Mouse (Mus musculus) stomach, embryonic 16.5 days (tissue): ENCODE data around the gene Itk. TPM values are rescaled to one million over a fixed set of nuclear protein-coding genes. Genes with fewer than 3 reads are reported as not detected.
A peak's percentile ranks its signal among the peaks of the same experiment; 100 is the strongest.
"Not testable (repeated sequence)": the region's sequence is repeated elsewhere in the genome, so short reads cannot be mapped to it uniquely, and the experiment has no call there.

Source experiments
- ATAC-seq: fragments of 200-750 bp; cut with Nextera tagmentation; 2 replicates; pipeline ENCODE4 v1.8.0; 2017; ENCODE audit warnings: moderate number of reproducible peaks, moderate TSS enrichment; ENCODE audit not compliant: insufficient read depth, low FRiP score
- H3K27ac ChIP-seq: fragments of 300-500 bp; sonication (generic); 2 replicates; pipeline ENCODE4 v1.5.1; 2014; ENCODE audit warnings: low read length
- H3K27me3 ChIP-seq: fragments of 300-500 bp; sonication (generic); 2 replicates; pipeline ENCODE4 v1.6.1; 2014; ENCODE audit warnings: low read length, control low read depth, mixed read lengths; ENCODE audit not compliant: control insufficient read depth, insufficient read depth
- H3K36me3 ChIP-seq: fragments of 300-500 bp; sonication (generic); 2 replicates; pipeline ENCODE4 v1.6.1; 2014; ENCODE audit warnings: low read length; ENCODE audit not compliant: control insufficient read depth, insufficient read depth
- H3K4me1 ChIP-seq: fragments of 300-500 bp; sonication (generic); 2 replicates; pipeline ENCODE4 v1.6.1; 2014; ENCODE audit warnings: low read length, control low read depth, mixed read lengths; ENCODE audit not compliant: control insufficient read depth, insufficient read depth
- H3K4me2 ChIP-seq: fragments of 300-500 bp; sonication (generic); 2 replicates; pipeline ENCODE4 v1.6.1; 2014; ENCODE audit warnings: low read depth, low read length, mixed read lengths
- H3K4me3 ChIP-seq: fragments of 300-500 bp; sonication (generic); replicated peaks from 2 replicates; pipeline ENCODE4 v1.5.1; 2014; ENCODE audit warnings: mild to moderate bottlenecking, low read length
- H3K9ac ChIP-seq: fragments of 300-500 bp; sonication (generic); 2 replicates; pipeline ENCODE4 v1.6.1; 2014; ENCODE audit warnings: low read length
- H3K9me3 ChIP-seq: fragments of 300-500 bp; sonication (generic); replicated peaks from 2 replicates; pipeline ENCODE4 v1.6.1; 2016; ENCODE audit warnings: low read length, control low read depth; ENCODE audit not compliant: control insufficient read depth
- WGBS: fragments of 180-500 bp; shearing (Covaris S2); extraction: QIAGEN DNeasy Blood & Tissue Kit; methylation state at CpG from one replicate; pipeline ENCODE4 v1.1.7; 2014; 5-methylcytosine and 5-hydroxymethylcytosine counted together
- polyA plus RNA-seq: library from polyadenylated mRNA; unstranded; fragments of >200 nt; fragmentation: Nextera tagmentation; extraction: Ambion mirVana; gene quantifications from 2 replicates; pipeline ENCODE4 v1.2.1, GENCODE M21; 2015

Itk gene
- polyA plus RNA-seq = 0.32 and 0.49 TPM in 2 replicates

DNA sequence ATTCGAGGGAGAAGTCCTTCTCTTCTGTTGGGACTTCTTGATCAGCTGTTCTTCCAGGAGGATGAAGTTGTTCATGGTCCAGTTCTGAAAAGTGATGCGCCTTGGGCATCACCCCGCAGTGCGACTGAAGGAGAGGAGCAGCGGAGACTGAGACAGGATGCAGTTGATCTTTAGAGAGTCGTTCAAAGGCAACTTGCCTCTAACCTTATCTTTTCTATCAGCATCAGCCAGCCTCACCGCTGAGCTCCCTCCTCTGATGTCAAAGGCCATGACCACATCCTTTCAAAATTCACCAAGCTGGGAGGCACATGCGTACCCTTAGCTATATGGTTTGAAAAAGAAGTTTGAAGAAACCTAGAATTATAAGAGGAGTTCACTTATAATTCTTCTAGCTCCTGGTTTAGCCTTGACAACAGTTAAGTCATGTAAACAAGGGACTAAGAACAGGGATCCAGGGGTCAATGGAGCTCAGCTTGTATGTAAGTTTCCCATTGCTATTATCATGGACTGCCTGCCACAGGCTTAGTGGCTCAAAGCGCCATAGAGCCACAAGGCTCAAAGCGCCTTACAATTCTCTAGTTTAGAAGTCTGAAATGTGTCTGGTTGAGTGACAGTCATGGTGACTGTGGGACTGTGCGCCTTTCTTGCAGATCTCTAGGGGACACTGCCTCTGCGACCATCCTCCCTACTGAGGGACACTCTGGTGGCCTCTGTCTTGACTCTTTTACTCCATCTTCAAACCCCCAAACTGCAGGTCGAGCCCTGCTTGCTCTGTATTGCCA is at the start of gene Itk:
TSS of gene Itk (minus strand) at position 180 of the 782 bp plus-strand sequence.
- Histone ChIP-seq H3K4me1 (no peaks in the 10 kb centered on the region), H3K4me2 (no peak within 1 kb of the TSS), H3K9ac (no peak within 1 kb of the TSS), H3K9me3 (no peaks in the 10 kb centered on the region), H3K27ac (no peak within 1 kb of the TSS), H3K4me3 (no peak within 1 kb of the TSS), H3K27me3 (no peaks in the 10 kb centered on the region), H3K36me3 (no peaks in the 10 kb centered on the region)
- WGBS = 77% methylated on average over 13 of the region's 13 CpGs
- ATAC-seq = no peak

DNA sequence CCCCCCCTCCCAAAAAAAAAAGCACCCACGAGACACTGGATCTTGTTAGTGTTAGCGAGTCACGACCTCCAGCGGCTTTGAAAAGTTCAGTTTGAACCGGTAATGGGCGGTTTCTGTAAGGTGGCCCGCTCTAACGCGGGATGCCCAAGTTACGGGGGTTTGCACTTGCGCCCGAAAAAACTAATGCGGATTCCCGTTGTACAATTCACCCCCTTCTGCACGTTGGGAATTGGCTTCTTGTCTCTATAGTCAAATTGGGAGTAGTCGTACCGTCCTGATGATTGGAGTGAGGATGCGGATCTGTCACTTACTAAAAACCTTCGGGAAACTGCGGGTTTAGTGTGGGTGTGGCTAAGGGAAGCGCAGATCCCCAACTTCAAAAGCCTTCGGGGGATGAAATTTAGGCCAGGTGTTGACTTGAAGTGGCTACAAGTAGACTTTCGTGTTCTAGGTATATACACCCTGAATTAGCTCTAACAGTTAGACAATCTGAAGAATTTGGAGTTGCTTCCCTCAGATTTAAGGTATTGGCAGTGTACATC is 48.2 kb upstream of the Itk start:
- H3K9me3 ChIP-seq = no peaks in the 10 kb centered on the region
- H3K36me3 ChIP-seq = peaks cover 4% of the 10 kb centered on the region
- H3K9ac ChIP-seq = peak overlapping the region; percentile 98
- H3K4me3 ChIP-seq = peak overlapping the region; percentile 98
- peak overlapping the region; percentile 96; the same call in 1 of the 2 replicates for H3K27ac ChIP-seq
- H3K4me2 ChIP-seq = peak overlapping the region; percentile 90
- no peak for ATAC-seq
- H3K27me3 ChIP-seq = no peaks in the 10 kb centered on the region
- WGBS = 1% methylated on average over 23 of the region's 23 CpGs
- H3K4me1 ChIP-seq = peaks cover 3% of the 10 kb centered on the region; the same call in 1 of the 2 replicates

DNA sequence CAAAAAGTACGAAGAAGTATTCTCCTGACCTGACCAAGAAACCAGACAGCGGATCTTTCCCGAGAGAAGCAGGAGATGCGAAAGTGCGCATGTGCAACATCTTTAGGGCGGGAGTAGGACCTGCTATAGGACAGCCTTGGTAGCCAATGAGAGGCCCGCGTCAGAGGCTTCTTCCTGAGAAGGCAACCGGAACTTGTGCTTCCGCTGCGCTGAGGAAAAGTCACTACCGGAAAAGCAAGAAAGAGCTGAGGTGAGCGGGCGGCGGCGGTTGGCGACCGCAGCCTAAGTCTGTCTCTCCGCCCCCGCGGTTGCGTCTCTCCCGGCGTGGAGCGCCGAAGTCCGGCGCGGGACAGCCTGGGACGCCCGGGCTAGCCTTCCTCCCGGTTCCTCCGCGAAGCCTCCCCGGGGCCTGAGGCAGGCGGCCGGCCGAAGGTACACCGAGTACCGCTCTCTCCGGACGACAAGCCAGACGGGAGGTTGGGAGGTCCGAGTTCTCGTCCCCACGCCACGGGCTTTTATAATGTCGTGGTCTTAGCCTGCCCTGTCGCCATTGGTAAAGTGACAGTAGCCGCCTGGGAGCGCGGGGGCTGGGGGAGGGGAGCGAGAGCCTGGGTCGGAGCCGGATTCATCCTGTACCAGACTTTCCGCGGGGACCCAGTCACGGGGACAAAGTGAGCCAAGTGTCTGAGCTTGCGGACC is 47.6 kb upstream of the Itk start, which contains the start of gene Med7:
TSS of gene Med7 (plus strand) at position 166 of the 699 bp plus-strand sequence.
- peak; percentile 99 for ATAC-seq
- under 1% methylated on average over 59 of the region's 59 CpGs for WGBS
- Histone ChIP-seq H3K4me1 (peaks cover 3% of the 10 kb centered on the region; the same call in 1 of the 2 replicates), H3K27me3 (no peaks in the 10 kb centered on the region), H3K9me3 (no peaks in the 10 kb centered on the region), H3K4me2 (peak within 1 kb of the TSS; percentile 90), H3K27ac (peak within 1 kb of the TSS; percentile 96), H3K36me3 (peaks cover 4% of the 10 kb centered on the region), H3K4me3 (peak within 1 kb of the TSS; percentile 98), H3K9ac (peak within 1 kb of the TSS; percentile 98)

DNA sequence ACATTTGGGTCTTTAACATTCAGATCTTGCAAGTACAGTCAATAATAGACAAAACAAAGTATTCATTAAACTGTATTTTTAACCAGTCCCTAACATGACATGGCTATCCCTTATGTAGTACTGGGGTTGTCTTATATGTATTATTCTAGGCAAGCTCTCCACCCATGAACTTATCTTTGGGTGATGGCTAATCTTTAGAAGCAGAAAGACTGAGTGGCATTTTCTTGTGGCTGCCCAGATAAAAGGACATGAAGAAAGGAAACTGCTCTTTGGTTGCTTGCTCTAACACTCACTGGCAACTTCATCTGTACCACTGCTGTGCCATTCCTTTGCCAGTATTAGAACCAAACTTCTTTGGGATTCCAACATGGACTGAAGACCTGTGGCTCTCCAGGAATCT is 46.0 kb upstream of the Itk start:
- no peak overlapping the region for H3K27ac ChIP-seq
- no peak overlapping the region for H3K4me3 ChIP-seq
- H3K36me3 ChIP-seq = no peaks in the 10 kb centered on the region
- H3K4me1 ChIP-seq = peaks cover 3% of the 10 kb centered on the region; the same call in 1 of the 2 replicates
- H3K9ac ChIP-seq = no peak overlapping the region
- no peak for ATAC-seq
- H3K9me3 ChIP-seq = no peaks in the 10 kb centered on the region
- no peaks in the 10 kb centered on the region for H3K27me3 ChIP-seq
- no peak overlapping the region for H3K4me2 ChIP-seq

DNA sequence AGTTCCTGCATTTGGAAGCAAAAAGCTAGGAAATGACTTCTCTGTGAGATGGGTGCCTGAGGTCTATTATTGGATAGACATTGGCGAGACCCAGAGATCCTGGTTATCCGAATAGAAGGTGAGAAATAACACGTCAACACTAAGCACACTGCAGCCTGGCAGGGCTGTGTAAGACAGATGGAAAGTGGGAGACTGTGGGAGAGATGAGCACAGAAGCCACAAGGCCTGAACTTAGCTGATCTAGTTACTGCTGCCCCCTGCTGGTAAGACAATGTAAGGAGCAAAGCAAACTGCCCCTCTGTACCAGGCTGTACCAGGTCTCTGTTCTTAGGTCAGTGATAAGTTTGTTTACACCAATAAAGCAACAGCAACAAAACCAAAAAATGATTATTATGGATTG is 41.8 kb upstream of the Itk start:
- Histone ChIP-seq H3K9me3 (no peaks in the 10 kb centered on the region), H3K9ac (no peak overlapping the region), H3K4me1 (no peaks in the 10 kb centered on the region), H3K4me2 (no peak overlapping the region), H3K27me3 (no peaks in the 10 kb centered on the region), H3K27ac (no peak overlapping the region), H3K4me3 (no peak overlapping the region), H3K36me3 (no peaks in the 10 kb centered on the region)
- WGBS = 22% methylated on average over 3 of the region's 3 CpGs
- ATAC-seq = peak; percentile 47; the same call in 1 of the 2 replicates

DNA sequence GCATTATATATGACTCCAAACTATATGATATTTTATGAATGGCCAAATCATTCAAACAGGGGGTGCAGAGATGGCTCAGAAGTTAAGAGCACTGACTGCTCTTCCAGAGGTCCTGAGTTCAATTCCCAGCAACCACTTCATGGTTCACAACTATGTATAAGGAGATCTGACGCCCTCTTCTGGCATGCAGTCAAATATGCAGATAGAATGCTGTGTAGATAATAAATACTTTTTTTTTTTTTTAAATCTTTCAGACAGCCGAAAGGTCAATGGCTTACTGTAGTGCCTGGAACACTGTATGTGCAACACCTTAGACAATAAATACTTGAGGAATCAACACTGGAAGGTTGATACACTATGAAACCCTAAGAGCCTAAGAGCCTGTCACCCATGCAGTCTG is 40.8 kb upstream of the Itk start:
- no peak overlapping the region for H3K4me2 ChIP-seq
- H3K4me3 ChIP-seq = no peak overlapping the region
- 83% methylated on average over 2 of the region's 2 CpGs for WGBS
- no peaks in the 10 kb centered on the region for H3K36me3 ChIP-seq
- H3K9me3 ChIP-seq = no peaks in the 10 kb centered on the region
- no peak overlapping the region for H3K9ac ChIP-seq
- no peaks in the 10 kb centered on the region for H3K4me1 ChIP-seq
- H3K27me3 ChIP-seq = no peaks in the 10 kb centered on the region
- ATAC-seq = no peak
- no peak overlapping the region for H3K27ac ChIP-seq

DNA sequence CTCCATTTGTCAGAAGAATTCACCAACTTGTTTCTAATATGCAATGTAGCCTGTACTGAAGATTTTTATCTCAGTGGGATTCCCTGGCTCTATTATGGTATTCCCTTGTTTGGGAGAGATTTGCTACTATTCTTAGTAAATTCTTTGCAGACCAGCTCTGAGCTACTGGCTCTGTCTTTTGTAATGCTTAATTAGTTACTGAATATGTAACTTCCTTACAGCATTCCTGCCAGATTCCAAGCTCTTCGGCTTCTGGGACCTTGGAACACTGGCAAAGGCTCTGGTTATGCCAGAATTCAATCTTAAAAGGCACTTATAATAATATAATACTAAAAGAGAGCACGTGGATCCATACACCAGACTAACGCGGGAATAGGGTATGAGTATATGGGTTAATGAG is 38.8 kb upstream of the Itk start:
- H3K4me1 ChIP-seq, H3K9me3 ChIP-seq: not testable (repeated sequence)

DNA sequence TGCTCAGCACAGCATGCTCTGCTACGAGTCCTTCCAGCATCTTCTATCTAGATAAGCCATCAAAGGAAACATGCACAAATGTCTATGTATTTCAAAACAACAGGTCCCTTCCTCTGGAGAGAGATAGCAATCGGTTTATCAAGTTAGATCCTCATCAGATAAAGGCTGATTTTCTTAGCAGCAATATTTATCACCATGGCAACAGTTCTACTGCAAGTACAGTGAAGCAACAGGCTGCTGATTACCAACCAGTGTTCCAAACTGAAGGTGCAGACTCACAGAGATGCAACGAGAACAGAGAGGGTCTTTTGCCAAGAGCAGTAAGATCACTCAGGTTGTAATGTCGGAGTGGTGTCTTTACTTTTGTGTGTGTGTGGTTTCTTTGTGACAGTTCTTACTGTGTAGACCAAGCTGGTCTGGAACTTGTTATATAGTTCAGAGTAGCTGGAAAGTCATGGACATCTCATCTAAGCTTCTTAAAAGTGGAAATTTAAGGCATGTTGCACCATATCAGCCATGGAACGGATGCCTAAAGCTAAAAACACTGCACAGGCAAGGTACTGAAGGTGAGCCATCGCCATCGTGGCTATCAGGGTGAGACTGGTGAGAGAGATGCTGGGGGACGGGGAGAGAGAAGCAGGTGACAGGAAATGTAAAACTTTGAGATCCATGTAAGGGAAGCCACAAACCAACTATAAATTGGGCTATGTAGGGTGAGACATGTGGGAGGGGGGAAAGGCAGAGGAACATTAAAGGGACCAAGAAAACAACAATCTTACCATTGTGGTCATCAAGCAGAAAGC is 32.0 kb upstream of the Itk start:
- H3K27ac ChIP-seq = no peak overlapping the region
- H3K9ac ChIP-seq = no peak overlapping the region
- WGBS = 72% methylated on average over 8 of the region's 8 CpGs
- H3K36me3 ChIP-seq = no peaks in the 10 kb centered on the region
- H3K4me3 ChIP-seq = no peak overlapping the region
- no peaks in the 10 kb centered on the region for H3K9me3 ChIP-seq
- no peak overlapping the region for H3K4me2 ChIP-seq
- no peak for ATAC-seq
- no peaks in the 10 kb centered on the region for H3K27me3 ChIP-seq
- no peaks in the 10 kb centered on the region for H3K4me1 ChIP-seq

More for the DNA sequence above, 38.8 kb upstream of the Itk start:
- H3K9ac ChIP-seq, H3K27me3 ChIP-seq, H3K4me3 ChIP-seq, H3K36me3 ChIP-seq, H3K4me2 ChIP-seq, H3K27ac ChIP-seq, ATAC-seq: not testable (repeated sequence)
- WGBS = 45% methylated on average over 4 of the region's 4 CpGs
